Mouse (Mus musculus): ENCODE measurements at regions not wholly inside any gene's neighbourhood (a gene's known extent, or its start where the extent isn't known, plus 50 kb on each side); places are given as distances from the start of the nearest gene placed in this dataset.

DNA sequence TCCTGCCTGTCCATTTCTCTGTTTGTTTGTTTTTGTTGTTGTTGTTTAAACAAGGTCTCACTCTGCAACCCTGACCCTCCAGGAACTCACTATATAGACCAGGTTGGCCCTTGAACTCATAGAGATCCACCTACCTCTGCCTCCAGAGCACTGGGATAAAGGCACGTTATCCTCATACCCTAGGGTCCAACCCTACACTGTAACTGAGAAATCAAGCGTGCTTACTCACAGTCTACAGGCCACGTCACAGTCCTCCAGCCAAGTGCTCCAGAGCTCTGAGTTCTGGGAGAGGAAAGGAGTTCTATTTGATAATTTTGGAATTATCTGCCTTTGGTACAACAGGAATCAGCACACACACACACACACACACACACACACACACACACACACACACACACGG lies 76.6 kb upstream of the Hes1 start:
- Histone ChIP-seq H3K4me2 (ENCODE audit: low read depth) (no peak overlapping the region), H3K9ac (replicated peaks) (no peak overlapping the region), H3K9me3 (ENCODE audit: control insufficient read depth, low read length) (no peaks in the 10 kb centered on the region), H3K27ac (no peak overlapping the region), H3K4me1 (replicated peaks; ENCODE audit: control insufficient read depth in 2 of 2, insufficient read depth in 2 of 2, low read length in 1 of 2) (peaks cover 0 to 4% of the 10 kb centered on the region in 2 experiments; a peak in 1 of 4 replicates), H3K27me3 (ENCODE audit: control insufficient read depth, insufficient read depth, low read length) (no peaks in the 10 kb centered on the region), H3K36me3 (replicated peaks; ENCODE audit: control insufficient read depth, insufficient read depth, low read depth) (no peaks in the 10 kb centered on the region), H3K4me3 (ENCODE audit: insufficient read depth in 1 of 2, low read depth in 2 of 2, low read length in 2 of 2) (no peak overlapping the region)
- DNase-seq (ENCODE audit: low read depth in 3 of 3, low spot score in 3 of 3) (no peak), ATAC-seq (ENCODE audit: insufficient read depth) (no peak)
- TF ChIP-seq CTCF (IDR thresholded peaks at IDR 0.05; ENCODE audit: low read depth), result no peak
- no peak for TF ChIP-seq EP300 (IDR thresholded peaks at IDR 0.05; ENCODE audit: low read depth)
- WGBS (ENCODE audit: insufficient replicate concordance), result 78% methylated on average over 4 of the region's 4 CpGs

DNA sequence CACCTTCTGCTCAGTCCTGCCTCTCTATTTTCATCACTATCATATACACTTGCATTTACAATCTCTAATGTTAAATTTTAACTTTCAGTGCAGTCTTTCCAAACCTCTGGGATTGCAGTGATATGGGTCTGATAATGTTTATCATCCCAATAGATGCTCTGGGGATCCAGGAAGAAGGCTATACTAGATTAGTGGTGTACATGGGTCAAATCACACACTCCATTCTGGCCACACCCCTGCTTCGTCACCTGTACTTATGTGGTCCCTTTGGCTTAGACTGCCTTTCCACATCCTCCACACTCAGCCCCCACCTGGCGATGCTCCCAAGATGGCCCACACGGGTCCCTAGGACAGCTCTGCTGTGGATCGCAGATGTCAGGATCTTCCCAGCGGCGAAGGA lies 76.2 kb upstream of the Hes1 start:
- DNase-seq (ENCODE audit: low read depth in 3 of 3, low spot score in 3 of 3) (no peak), ATAC-seq (ENCODE audit: insufficient read depth) (no peak)
- H3K9me3 ChIP-seq (ENCODE audit: control insufficient read depth, low read length), result no peaks in the 10 kb centered on the region
- H3K4me2 ChIP-seq (ENCODE audit: low read depth), result no peak overlapping the region
- no peak overlapping the region for H3K27ac ChIP-seq
- no peak overlapping the region for H3K4me3 ChIP-seq (ENCODE audit: insufficient read depth in 1 of 2, low read depth in 2 of 2, low read length in 2 of 2)
- H3K4me1 ChIP-seq (replicated peaks; ENCODE audit: control insufficient read depth in 2 of 2, insufficient read depth in 2 of 2, low read length in 1 of 2), result peaks cover 0 to 4% of the 10 kb centered on the region in 2 experiments; a peak in 1 of 4 replicates
- H3K36me3 ChIP-seq (replicated peaks; ENCODE audit: control insufficient read depth, insufficient read depth, low read depth), result no peaks in the 10 kb centered on the region
- TF ChIP-seq CTCF (IDR thresholded peaks at IDR 0.05; ENCODE audit: low read depth) (no peak), EP300 (IDR thresholded peaks at IDR 0.05; ENCODE audit: low read depth) (no peak)
- no peaks in the 10 kb centered on the region for H3K27me3 ChIP-seq (ENCODE audit: control insufficient read depth, insufficient read depth, low read length)
- 75% methylated on average over 6 of the region's 6 CpGs for WGBS (ENCODE audit: insufficient replicate concordance)
- H3K9ac ChIP-seq (replicated peaks), result no peak overlapping the region

DNA sequence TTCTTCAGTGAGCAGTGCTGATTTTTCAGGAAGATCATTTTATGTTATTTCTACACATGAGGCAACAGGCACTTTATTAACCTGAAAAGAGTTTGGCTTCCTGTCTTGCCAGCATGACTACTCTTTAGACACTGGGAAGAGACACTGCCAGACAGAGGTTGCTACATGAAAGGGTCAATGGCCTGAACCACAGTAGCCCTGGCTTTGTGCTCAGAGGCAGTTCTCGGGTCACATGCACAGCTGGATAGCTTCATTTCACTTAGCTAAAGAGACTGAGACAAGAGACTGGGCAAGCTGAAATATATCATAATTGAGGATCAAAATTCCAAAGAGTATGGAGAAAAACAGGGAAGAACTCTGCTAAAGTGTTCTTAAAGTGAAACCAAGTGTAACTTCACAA lies 74.9 kb upstream of the Hes1 start:
- Histone ChIP-seq H3K36me3 (replicated peaks; ENCODE audit: control insufficient read depth, insufficient read depth, low read depth) (no peaks in the 10 kb centered on the region), H3K9ac (replicated peaks) (no peak overlapping the region), H3K4me1 (replicated peaks; ENCODE audit: control insufficient read depth in 2 of 2, insufficient read depth in 2 of 2, low read length in 1 of 2) (peaks cover 0 to 6% of the 10 kb centered on the region in 2 experiments; a peak in 1 of 4 replicates), H3K4me2 (ENCODE audit: low read depth) (no peak overlapping the region), H3K27ac (no peak overlapping the region), H3K9me3 (ENCODE audit: control insufficient read depth, low read length) (no peaks in the 10 kb centered on the region), H3K27me3 (ENCODE audit: control insufficient read depth, insufficient read depth, low read length) (no peaks in the 10 kb centered on the region), H3K4me3 (ENCODE audit: insufficient read depth in 1 of 2, low read depth in 2 of 2, low read length in 2 of 2) (no peak overlapping the region)
- no peak for ATAC-seq (ENCODE audit: insufficient read depth)
- 41% methylated on average over 1 of the region's 1 CpGs for WGBS (ENCODE audit: insufficient replicate concordance)
- TF ChIP-seq EP300 (IDR thresholded peaks at IDR 0.05; ENCODE audit: low read depth) (no peak), CTCF (IDR thresholded peaks at IDR 0.05; ENCODE audit: low read depth) (no peak)
- no peak for DNase-seq (ENCODE audit: low read depth in 3 of 3, low spot score in 3 of 3)

DNA sequence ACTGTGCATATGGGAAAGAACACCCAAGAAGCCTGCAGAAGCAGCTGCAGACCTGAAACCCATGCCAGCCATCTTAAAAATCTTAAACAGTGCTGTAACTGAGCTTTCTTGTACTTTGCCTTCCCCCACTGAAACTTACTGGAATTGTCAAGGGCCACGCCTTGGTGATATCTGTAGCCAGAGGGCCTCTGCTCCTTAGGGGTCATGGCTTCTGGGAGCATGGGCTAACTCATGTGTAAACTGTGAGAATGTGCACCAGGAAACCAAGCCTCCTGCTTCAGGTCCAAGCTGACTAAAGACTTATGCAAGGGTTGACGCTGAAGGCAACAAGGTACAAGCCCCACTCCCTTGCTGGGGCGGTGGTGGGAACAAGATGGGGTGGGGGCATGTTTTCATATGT lies 73.8 kb upstream of the Hes1 start:
- TF ChIP-seq CTCF (IDR thresholded peaks at IDR 0.05; ENCODE audit: low read depth), result no peak
- H3K9ac ChIP-seq (replicated peaks), result no peak overlapping the region
- no peak overlapping the region for H3K4me2 ChIP-seq (ENCODE audit: low read depth)
- no peak overlapping the region for H3K4me3 ChIP-seq (ENCODE audit: insufficient read depth in 1 of 2, low read depth in 2 of 2, low read length in 2 of 2)
- H3K27ac ChIP-seq, result no peak overlapping the region
- DNase-seq (ENCODE audit: low read depth in 3 of 3, low spot score in 3 of 3) (no peak), ATAC-seq (ENCODE audit: insufficient read depth) (no peak)
- no peaks in the 10 kb centered on the region for H3K9me3 ChIP-seq (ENCODE audit: control insufficient read depth, low read length)
- 50% methylated on average over 3 of the region's 3 CpGs for WGBS (ENCODE audit: insufficient replicate concordance)
- H3K4me1 ChIP-seq (replicated peaks; ENCODE audit: control insufficient read depth in 2 of 2, insufficient read depth in 2 of 2, low read length in 1 of 2), result peaks cover 0 to 6% of the 10 kb centered on the region in 2 experiments; a peak in 1 of 4 replicates
- H3K36me3 ChIP-seq (replicated peaks; ENCODE audit: control insufficient read depth, insufficient read depth, low read depth), result no peaks in the 10 kb centered on the region
- H3K27me3 ChIP-seq (ENCODE audit: control insufficient read depth, insufficient read depth, low read length), result no peaks in the 10 kb centered on the region

DNA sequence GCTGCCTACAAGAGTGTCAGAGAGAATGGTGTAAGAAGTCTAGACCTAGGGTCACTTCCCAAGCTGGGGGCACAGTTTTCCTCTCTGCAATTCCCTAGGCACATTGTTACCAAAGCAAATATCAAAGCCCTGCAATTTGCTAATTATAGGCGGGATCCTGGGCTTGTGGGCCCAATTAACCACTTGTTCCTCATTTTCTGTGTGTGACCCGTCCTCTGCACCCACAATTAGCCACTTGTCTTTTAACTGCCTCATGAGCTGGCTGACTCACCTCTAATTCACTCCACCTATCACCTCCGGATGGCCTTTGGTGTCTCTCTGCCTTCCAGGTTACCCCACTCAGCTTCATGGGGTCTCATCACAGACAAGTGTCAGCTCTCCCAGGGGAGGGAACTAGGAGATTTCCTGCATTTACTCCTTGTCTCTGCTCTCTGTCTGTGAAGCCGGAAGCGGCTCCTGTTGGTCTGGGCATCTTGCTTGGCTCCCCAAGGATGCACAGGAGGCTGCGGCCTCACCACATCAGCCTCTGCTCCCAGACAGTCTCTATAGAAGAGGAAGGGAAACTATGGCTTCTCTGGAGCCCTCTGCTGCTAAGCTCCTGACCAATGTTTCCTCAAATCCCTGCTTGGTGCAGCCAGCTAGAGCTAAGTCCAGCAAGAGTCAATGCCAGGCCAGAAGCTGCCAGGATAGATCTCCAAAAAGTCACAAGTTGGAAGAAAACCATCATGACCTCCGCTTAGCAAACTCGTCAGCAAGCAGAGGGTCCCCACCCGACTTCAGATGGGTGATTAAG lies 73.2 kb upstream of the Hes1 start:
- H3K36me3 ChIP-seq (replicated peaks; ENCODE audit: control insufficient read depth, insufficient read depth, low read depth), result no peaks in the 10 kb centered on the region
- no peaks in the 10 kb centered on the region for H3K9me3 ChIP-seq (ENCODE audit: control insufficient read depth, low read length)
- H3K4me2 ChIP-seq (ENCODE audit: low read depth), result no peak overlapping the region
- H3K9ac ChIP-seq (replicated peaks), result no peak overlapping the region
- no peak for TF ChIP-seq CTCF (IDR thresholded peaks at IDR 0.05; ENCODE audit: low read depth)
- no peak for ATAC-seq (ENCODE audit: insufficient read depth)
- peaks cover 0 to 11% of the 10 kb centered on the region in 2 experiments; a peak in 2 of 4 replicates for H3K4me1 ChIP-seq (replicated peaks; ENCODE audit: control insufficient read depth in 2 of 2, insufficient read depth in 2 of 2, low read length in 1 of 2)
- no peak overlapping the region for H3K4me3 ChIP-seq (ENCODE audit: insufficient read depth in 1 of 2, low read depth in 2 of 2, low read length in 2 of 2)
- WGBS (ENCODE audit: insufficient replicate concordance), result 47% methylated on average over 9 of the region's 9 CpGs
- H3K27me3 ChIP-seq (ENCODE audit: control insufficient read depth, insufficient read depth, low read length), result no peaks in the 10 kb centered on the region
- H3K27ac ChIP-seq, result no peak overlapping the region
- no peak for DNase-seq (ENCODE audit: low read depth in 3 of 3, low spot score in 3 of 3)
